Mouse (Mus musculus): ENCODE data around the gene Wwp2. TPM values are rescaled to one million over a fixed set of nuclear protein-coding genes. Genes with fewer than 3 reads are reported as not detected.

Gene Wwp2
- polyA plus RNA-seq, 1 experiment from 2014 or later, result 84.3 TPM

MicroRNAs within 50 kb of the gene (microRNA counts, 519-probe panel; counts per million panel counts)
- microRNA mmu-miR-140, result 3,858 counts per million, percentile 91 among the panel's probes with 10 or more counts

Small RNA genes lying within 50 kb of the gene (microRNA-seq; reads per million reads assigned to microRNA genes)
- 13,989 reads per million, percentile 95 among the genes with 10 or more reads in this experiment for gene Mir140 (ENCODE audit: borderline number of aligned reads)

Other genes with a start within 250 kb of the Wwp2 start
- gene Nfat5, start 142.9 kb upstream of the Wwp2 start, polyA plus RNA-seq (2015; fragmentation: Nextera tagmentation; extraction: Ambion mirVana), result 18.9 and 19.0 TPM in 2 replicates
- 23.4 and 33.6 TPM in 2 replicates for gene Nqo1, start 33.2 kb upstream of the Wwp2 start, polyA plus RNA-seq (2015; fragmentation: Nextera tagmentation; extraction: Ambion mirVana)
- gene Nob1, start 11.3 kb upstream of the Wwp2 start, polyA plus RNA-seq (2015; fragmentation: Nextera tagmentation; extraction: Ambion mirVana), result 79.1 and 84.7 TPM in 2 replicates
- gene Psmd7, start 152.1 kb downstream of the Wwp2 start, polyA plus RNA-seq (2015; fragmentation: Nextera tagmentation; extraction: Ambion mirVana), result 266 and 276 TPM in 2 replicates

Data from embryonic facial prominence, embryonic 15.5 days (tissue).